Mouse (Mus musculus) ES-E14 (cell line): ENCODE data around the gene Rassf6. TPM values are rescaled to one million over a fixed set of nuclear protein-coding genes. Genes with fewer than 3 reads are reported as not detected.

ENCODE experiments used
- DNase-seq: peaks from one replicate; pipeline ENCODE4 v3.0.0-alpha.2; 2013; ENCODE audit warnings: low read depth, low spot score
- H3K27ac ChIP-seq: 2 replicates; pipeline ENCODE4 v1.5.1; 2012; ENCODE audit warnings: low read depth, mild to moderate bottlenecking, low read length, moderate library complexity, mixed read lengths; ENCODE audit not compliant: poor library complexity, insufficient read depth, severe bottlenecking
- H3K36me3 ChIP-seq: 2 replicates; pipeline ENCODE4 v1.6.1; 2012; ENCODE audit warnings: mild to moderate bottlenecking, low read length, moderate library complexity, mixed read lengths; ENCODE audit not compliant: control insufficient read depth, poor library complexity, insufficient read depth, severe bottlenecking
- H3K4me1 ChIP-seq, 2 experiments: fragments of 150-350 bp in 1 of 2; sonication (generic) in 1 of 2; 2 replicates each; pipeline ENCODE4 v1.6.1; 2012; ENCODE audit warnings: low read length in 2 of 2, mild to moderate bottlenecking in 1 of 2, mixed read lengths in 1 of 2; ENCODE audit not compliant: control insufficient read depth in 2 of 2, insufficient read depth in 2 of 2, poor library complexity in 1 of 2
- H3K4me3 ChIP-seq, 2 experiments: fragments of 150-350 bp in 1 of 2; sonication (generic) in 1 of 2; 2 replicates each; pipeline ENCODE4 v1.5.1; 2012; ENCODE audit warnings: low read length in 2 of 2, low read depth in 1 of 2, mild to moderate bottlenecking in 1 of 2, mixed read lengths in 1 of 2; ENCODE audit not compliant: insufficient read depth in 1 of 2, poor library complexity in 1 of 2, severe bottlenecking in 1 of 2
- H3K9ac ChIP-seq: 2 replicates; pipeline ENCODE4 v1.6.1; 2012; ENCODE audit warnings: low read depth, mild to moderate bottlenecking, low read length, mixed read lengths; ENCODE audit not compliant: poor library complexity, insufficient read depth, severe bottlenecking
- H3K9me3 ChIP-seq: fragments of 150-350 bp; sonication (generic); 2 replicates; pipeline ENCODE4 v1.6.1; 2012; ENCODE audit warnings: low read depth, mild to moderate bottlenecking, low read length; ENCODE audit not compliant: control insufficient read depth, insufficient read depth
- CHD2 ChIP-seq: IDR thresholded peaks from 2 replicates; pipeline ENCODE4 v1.6.1; 2014; ENCODE audit warnings: mild to moderate bottlenecking, low read depth, low read length, inconsistent platforms
- HCFC1 ChIP-seq: IDR thresholded peaks from 2 replicates; pipeline ENCODE4 v1.6.1; 2012; ENCODE audit warnings: low read length, inconsistent platforms, borderline replicate concordance; ENCODE audit not compliant: insufficient read depth
- MAFK ChIP-seq: IDR thresholded peaks from 2 replicates; pipeline ENCODE4 v1.6.1; 2014; ENCODE audit warnings: mild to moderate bottlenecking, low read depth, low read length, inconsistent platforms; ENCODE audit not compliant: insufficient read depth
- ZC3H11A ChIP-seq: IDR thresholded peaks from 2 replicates; pipeline ENCODE4 v1.6.1; 2012; ENCODE audit warnings: low read depth, mild to moderate bottlenecking, inconsistent platforms, low read length, borderline replicate concordance
- ZNF384 ChIP-seq: IDR thresholded peaks from 2 replicates; pipeline ENCODE4 v1.6.1; 2012; ENCODE audit warnings: low read depth, low read length, inconsistent platforms
- in situ Hi-C, 2 experiments: fragments of 600-800 bp; cut with MboI; formaldehyde crosslinking; loops; one replicate each; pipeline ENCODE4 v1.15.1; 2025; ENCODE audit warnings: low sequenced_read_pairs in 2 of 2, inconsistent platforms in 1 of 2; ENCODE audit not compliant: unreplicated experiment in 2 of 2
- total RNA-seq: library from RNA; depleted of rRNA; stranded (reverse); fragments of 300-350 nt; gene quantifications from 2 replicates; pipeline ENCODE4 v1.2.3, GENCODE M21; 2012

Gene Rassf6
- total RNA-seq, 1 experiment, result 1.7 TPM

DNA sequence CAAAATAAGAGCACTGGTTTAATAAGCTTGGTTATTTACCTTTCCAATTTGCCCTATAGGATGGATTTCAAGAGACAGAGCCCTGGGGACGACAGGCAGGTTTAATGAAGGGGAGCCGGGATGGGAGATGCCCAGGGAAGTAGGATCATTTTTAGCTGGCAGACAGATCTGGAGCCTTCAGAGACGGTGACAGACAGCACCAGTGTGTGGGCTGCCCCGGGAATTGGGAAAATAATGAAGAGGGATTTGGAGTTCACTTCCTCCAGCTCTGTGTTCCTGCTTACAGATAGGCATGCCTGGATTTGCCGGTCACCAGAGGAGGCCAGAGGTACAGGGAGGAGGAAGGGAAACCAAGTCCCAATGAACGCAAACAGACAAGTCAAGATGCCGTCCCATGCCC is 5.6 kb downstream of the Rassf6 start:
- Histone ChIP-seq H3K4me3 (no peak overlapping the region), H3K9me3 (no peaks in the 10 kb centered on the region), H3K9ac (no peak overlapping the region), H3K27ac (no peak overlapping the region), H3K36me3 (no peaks in the 10 kb centered on the region), H3K4me1 (no peaks in the 10 kb centered on the region; a peak in 2 of 4 replicates)
- no peak for TF ChIP-seq ZNF384
- TF ChIP-seq HCFC1, result no peak
- TF ChIP-seq CHD2, result no peak
- TF ChIP-seq ZC3H11A, result no peak
- TF ChIP-seq MAFK, result no peak
- no peak for DNase-seq
- in situ Hi-C loops, result no loop called here

DNA sequence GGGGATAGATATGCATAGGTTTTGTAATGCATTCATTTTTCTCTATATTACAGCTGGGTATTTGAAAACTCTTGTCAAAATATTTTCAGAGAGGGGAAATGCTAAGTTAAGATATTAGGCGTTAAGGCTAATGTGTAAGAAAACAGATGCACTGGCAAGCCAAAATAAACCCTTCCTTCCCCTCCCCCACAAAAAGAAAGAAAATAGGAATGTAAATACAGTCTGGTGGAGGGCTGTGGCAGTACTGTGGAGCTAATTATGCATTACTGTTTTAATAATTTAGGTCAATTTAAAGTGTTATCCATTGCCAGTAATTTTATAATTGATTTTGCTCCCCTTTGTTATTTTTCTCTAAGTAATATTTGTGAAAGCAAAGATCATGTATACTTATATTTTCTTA is 11.9 kb downstream of the Rassf6 start:
- no peaks in the 10 kb centered on the region for H3K9me3 ChIP-seq
- in situ Hi-C loops, result no loop called here
- no peak for TF ChIP-seq CHD2
- no peak for TF ChIP-seq HCFC1
- no peak for TF ChIP-seq ZC3H11A
- no peak for TF ChIP-seq ZNF384
- TF ChIP-seq MAFK, result no peak

DNA sequence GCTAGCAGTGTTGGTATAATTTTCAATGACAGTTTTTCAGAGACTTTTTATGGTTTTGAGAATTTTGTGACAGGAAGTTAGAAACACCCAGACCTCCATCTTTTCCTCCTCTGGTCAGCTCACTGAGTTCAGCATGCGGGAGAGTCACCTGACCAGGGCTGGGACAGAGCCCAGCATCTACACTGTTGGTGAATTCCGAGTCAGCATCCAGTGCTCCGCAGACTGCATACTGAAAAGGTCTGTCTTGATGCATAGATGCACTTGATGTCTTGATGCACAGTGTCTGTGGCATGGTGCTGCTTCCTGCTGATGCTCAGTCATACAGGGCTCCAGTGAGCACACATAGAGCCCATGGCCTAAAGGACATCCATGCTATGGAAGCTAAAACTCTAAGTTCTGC is 12.4 kb downstream of the Rassf6 start:
- in situ Hi-C loops, result no loop called here
- Histone ChIP-seq H3K36me3 (no peaks in the 10 kb centered on the region), H3K27ac (no peak overlapping the region), H3K4me3 (no peak overlapping the region), H3K9ac (no peak overlapping the region), H3K4me1 (no peaks in the 10 kb centered on the region), H3K9me3 (no peaks in the 10 kb centered on the region)
- TF ChIP-seq CHD2 (no peak), ZC3H11A (no peak), MAFK (no peak), ZNF384 (no peak), HCFC1 (no peak)
- no peak for DNase-seq

More for the DNA sequence above, 11.9 kb downstream of the Rassf6 start:
- Histone ChIP-seq H3K4me1 (no peaks in the 10 kb centered on the region), H3K36me3 (no peaks in the 10 kb centered on the region), H3K27ac (no peak overlapping the region), H3K9ac (no peak overlapping the region), H3K4me3 (no peak overlapping the region)
- no peak for DNase-seq

DNA sequence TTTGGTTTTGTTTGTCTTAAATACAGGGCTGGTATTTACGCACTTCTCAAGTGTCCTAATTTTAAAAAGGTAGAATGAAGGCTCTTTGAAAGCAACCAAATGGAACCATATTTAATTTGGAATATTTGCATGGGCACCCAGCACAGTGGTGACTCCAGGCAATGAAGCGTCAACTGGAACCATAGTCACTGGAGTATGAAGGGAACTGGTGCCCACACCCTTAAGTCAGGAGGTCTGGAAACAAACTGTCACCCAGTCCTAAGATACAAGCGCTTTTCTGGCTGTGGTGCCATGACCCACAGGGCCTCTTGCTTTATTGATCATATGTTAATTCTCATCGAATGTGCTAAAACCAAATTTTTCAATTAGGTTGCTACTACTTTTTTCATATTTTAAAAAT is 13.0 kb downstream of the Rassf6 start:
- TF ChIP-seq ZC3H11A (no peak), CHD2 (no peak), ZNF384 (no peak), HCFC1 (no peak), MAFK (no peak)
- H3K9ac ChIP-seq, result no peak overlapping the region
- no peaks in the 10 kb centered on the region for H3K4me1 ChIP-seq
- H3K9me3 ChIP-seq, result no peaks in the 10 kb centered on the region
- H3K27ac ChIP-seq, result no peak overlapping the region
- no peaks in the 10 kb centered on the region for H3K36me3 ChIP-seq
- DNase-seq, result no peak
- in situ Hi-C loops, result no loop called here
- H3K4me3 ChIP-seq, result no peak overlapping the region

GRCm38 (mm10) chr5:90624708-90625425 is 15.6 kb downstream of the Rassf6 start:
- no peak overlapping the region for H3K27ac ChIP-seq
- no peak overlapping the region for H3K9ac ChIP-seq
- DNase-seq, result no peak
- H3K4me3 ChIP-seq, result no peak overlapping the region
- no peaks in the 10 kb centered on the region for H3K36me3 ChIP-seq
- in situ Hi-C loops, result no loop called here
- H3K9me3 ChIP-seq, result no peaks in the 10 kb centered on the region
- H3K4me1 ChIP-seq, result no peaks in the 10 kb centered on the region
- no peak for TF ChIP-seq HCFC1
- no peak for TF ChIP-seq ZNF384
- no peak for TF ChIP-seq CHD2
- no peak for TF ChIP-seq MAFK
- no peak for TF ChIP-seq ZC3H11A
